Mouse (Mus musculus) midbrain, embryonic 14.5 days (tissue): ENCODE measurements around the gene Col15a1. TPM values are rescaled to one million over a fixed set of nuclear protein-coding genes. Genes with fewer than 3 reads are reported as not detected.

Source experiments
- ATAC-seq: fragments of 200-750 bp; cut with Nextera tagmentation; 2 replicates; pipeline ENCODE4 v1.8.0; 2017; ENCODE audit warnings: moderate number of reproducible peaks, moderate library complexity; ENCODE audit not compliant: low FRiP score, low TSS enrichment
- DNase-seq: peaks from one replicate; pipeline ENCODE4 v3.0.0-alpha.2; 2015
- H3K27ac ChIP-seq: fragments of 300-500 bp; sonication (generic); replicated peaks from 2 replicates; pipeline ENCODE4 v1.5.1; 2014; ENCODE audit warnings: mild to moderate bottlenecking, low read depth, low read length, moderate library complexity
- H3K27me3 ChIP-seq: fragments of 300-500 bp; sonication (generic); 2 replicates; pipeline ENCODE4 v1.6.1; 2014; ENCODE audit warnings: low read length, control low read depth, mixed read lengths; ENCODE audit not compliant: control insufficient read depth, insufficient read depth
- H3K36me3 ChIP-seq: fragments of 300-500 bp; sonication (generic); 2 replicates; pipeline ENCODE4 v1.6.1; 2014; ENCODE audit warnings: low read length, control low read depth; ENCODE audit not compliant: control insufficient read depth, insufficient read depth
- H3K4me1 ChIP-seq: fragments of 300-500 bp; sonication (generic); 2 replicates; pipeline ENCODE4 v1.6.1; 2014; ENCODE audit warnings: mild to moderate bottlenecking, antibody characterized with exemption, low read length, control low read depth; ENCODE audit not compliant: control insufficient read depth, insufficient read depth
- H3K4me2 ChIP-seq: fragments of 300-500 bp; sonication (generic); 2 replicates; pipeline ENCODE4 v1.6.1; 2014; ENCODE audit warnings: mild to moderate bottlenecking, low read length, moderate library complexity
- H3K4me3 ChIP-seq: fragments of 300-500 bp; sonication (generic); replicated peaks from 2 replicates; pipeline ENCODE4 v1.5.1; 2014; ENCODE audit warnings: low read depth, low read length
- H3K9ac ChIP-seq: fragments of 300-500 bp; sonication (generic); replicated peaks from 2 replicates; pipeline ENCODE4 v1.6.1; 2014; ENCODE audit warnings: mild to moderate bottlenecking, low read length, moderate library complexity
- H3K9me3 ChIP-seq: fragments of 300-500 bp; sonication (generic); 2 replicates; pipeline ENCODE4 v1.6.1; 2016; ENCODE audit warnings: low read length, control low read depth, mixed read lengths; ENCODE audit not compliant: control insufficient read depth
- WGBS: fragments of 180-500 bp; shearing (Covaris S2); extraction: QIAGEN DNeasy Blood & Tissue Kit; methylation state at CpG from one replicate; pipeline ENCODE4 v1.1.7; 2014; 5-methylcytosine and 5-hydroxymethylcytosine counted together
- polyA plus RNA-seq: library from polyadenylated mRNA; unstranded; fragments of >200 nt; fragmentation: Nextera tagmentation; extraction: Ambion mirVana; gene quantifications from 2 replicates; pipeline ENCODE4 v1.2.1, GENCODE M21; 2014

The Col15a1 gene
- polyA plus RNA-seq, 1 experiment from 2014 or later, result 3.0 TPM

DNA sequence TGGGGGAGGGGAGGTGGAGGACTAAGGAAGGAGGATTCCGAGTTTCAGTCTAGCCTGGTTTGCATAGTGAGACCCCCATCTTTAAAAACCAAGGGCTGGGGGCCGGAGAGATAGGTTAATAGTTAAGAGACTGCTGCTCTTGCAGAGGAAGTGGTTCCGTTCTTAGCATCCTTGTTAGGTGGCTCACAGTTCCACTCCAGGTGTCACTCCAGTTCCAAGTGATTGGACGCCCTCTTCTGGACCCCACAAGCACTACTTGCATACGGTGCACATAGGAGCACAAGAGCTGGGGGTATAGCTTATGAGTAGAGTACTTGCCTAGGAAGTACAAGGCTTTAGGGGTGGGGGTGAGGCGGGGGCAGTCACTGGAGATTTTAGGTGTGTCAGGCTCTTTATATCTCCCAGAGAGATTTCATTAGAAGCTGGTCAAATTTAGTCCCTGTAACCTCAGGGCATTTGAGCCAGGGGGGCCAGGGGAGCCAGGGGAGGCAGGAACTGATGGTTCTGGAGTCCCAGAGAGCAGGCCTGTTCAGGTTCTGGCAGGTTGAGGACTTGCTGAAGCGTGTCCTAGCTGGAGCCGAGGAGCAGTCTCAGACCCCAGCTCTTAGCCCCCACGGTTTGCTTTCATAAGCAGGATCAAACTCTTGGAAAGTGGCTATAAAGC is 143.6 kb downstream of the Col15a1 start:
- Histone ChIP-seq H3K27me3 (no peaks in the 10 kb centered on the region), H3K9ac (no peak overlapping the region), H3K4me1 (peaks cover 13% of the 10 kb centered on the region), H3K4me3 (peak overlapping the region; percentile 97; the same call in 1 of the 2 replicates), H3K36me3 (no peaks in the 10 kb centered on the region), H3K9me3 (no peaks in the 10 kb centered on the region), H3K27ac (no peak overlapping the region), H3K4me2 (peak overlapping the region; percentile 79)
- 13% methylated on average over 9 of the region's 9 CpGs for WGBS
- DNase-seq, result peak; percentile 75
- no peak for ATAC-seq

DNA sequence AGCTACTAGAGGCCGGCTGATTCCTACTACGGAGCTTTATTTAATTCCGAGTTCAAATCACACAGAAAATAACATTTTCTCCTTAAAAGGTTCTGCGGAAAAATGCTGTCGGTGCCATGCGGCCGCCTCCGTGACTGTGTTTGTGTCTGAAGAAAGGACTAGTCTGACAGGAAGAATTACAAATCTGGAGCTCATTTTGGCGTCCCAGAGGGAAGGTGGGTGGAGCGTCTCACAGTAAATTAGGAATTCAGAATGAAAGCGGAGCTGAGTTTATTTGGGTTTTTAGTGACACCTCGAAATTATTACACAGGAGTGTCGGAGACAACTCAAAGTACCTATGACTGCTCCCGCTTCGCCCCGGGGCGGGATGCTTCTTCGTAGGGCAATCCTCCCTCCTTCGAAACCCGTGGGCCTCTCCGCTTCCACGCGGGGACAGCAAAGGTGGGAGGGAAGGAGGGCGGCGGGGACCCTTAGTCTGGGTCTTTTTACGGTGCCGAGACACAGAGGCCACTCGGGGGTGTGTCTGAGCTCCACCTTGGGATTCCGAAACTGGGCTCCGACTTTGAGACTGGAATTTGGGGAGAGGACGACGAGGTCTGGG is 144.2 kb downstream of the Col15a1 start:
- H3K9ac ChIP-seq, result peak overlapping the region; percentile 50
- no peaks in the 10 kb centered on the region for H3K36me3 ChIP-seq
- 1% methylated on average over 32 of the region's 32 CpGs for WGBS
- peak overlapping the region; percentile 79 for H3K4me2 ChIP-seq
- peak overlapping the region; percentile 8; the same call in 1 of the 2 replicates for H3K27ac ChIP-seq
- peak overlapping the region; percentile 97 for H3K4me3 ChIP-seq
- ATAC-seq (0 out of 2 replicates have a peak, but pooled peaks have one; percentile 5), DNase-seq (peak; percentile 71)
- no peaks in the 10 kb centered on the region for H3K27me3 ChIP-seq
- H3K9me3 ChIP-seq, result no peaks in the 10 kb centered on the region
- peaks cover 13% of the 10 kb centered on the region for H3K4me1 ChIP-seq

DNA sequence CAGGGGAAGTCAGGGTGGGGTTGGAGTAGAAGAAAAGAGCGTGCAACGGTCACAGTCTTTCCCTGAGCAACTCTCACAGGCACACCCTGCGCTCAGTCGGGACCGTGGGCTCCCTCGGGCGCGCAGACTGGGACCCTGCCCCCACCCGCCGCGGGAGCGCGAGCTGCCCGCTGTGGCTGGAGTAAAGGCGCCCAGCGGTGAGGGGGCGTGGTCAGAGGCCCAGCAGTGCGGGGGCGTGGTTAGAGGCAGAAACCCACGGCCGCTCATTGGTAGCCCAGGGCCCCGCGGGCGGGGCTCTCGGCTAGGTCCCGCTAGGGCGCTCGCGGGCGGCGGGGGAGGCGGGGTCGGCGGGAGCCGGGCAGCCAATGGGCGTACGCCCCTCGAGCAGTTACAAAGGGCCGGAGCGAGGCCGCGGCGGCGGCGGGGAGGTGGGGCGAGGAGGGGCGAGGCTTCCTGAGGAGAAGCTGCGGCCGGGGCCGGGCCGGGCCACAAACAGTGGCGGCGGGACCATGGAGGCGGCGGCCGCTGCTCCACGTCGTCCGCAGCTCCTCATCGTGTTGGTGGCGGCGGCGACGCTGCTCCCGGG is 144.9 kb downstream of the Col15a1 start, which contains the start of gene Tgfbr1:
TSS of gene Tgfbr1 (plus strand) at position 420 of the 586 bp plus-strand sequence.
- H3K36me3 ChIP-seq, result no peaks in the 10 kb centered on the region
- peak within 1 kb of the TSS; percentile 90 for H3K9ac ChIP-seq
- DNase-seq, result peak; percentile 99
- no peaks in the 10 kb centered on the region for H3K9me3 ChIP-seq
- H3K27me3 ChIP-seq, result no peaks in the 10 kb centered on the region
- H3K4me2 ChIP-seq, result peak within 1 kb of the TSS; percentile 79
- WGBS, result under 1% methylated on average over 50 of the region's 65 CpGs
- peak; percentile 98 for ATAC-seq
- peaks cover 13% of the 10 kb centered on the region for H3K4me1 ChIP-seq
- peak within 1 kb of the TSS; percentile 91 for H3K27ac ChIP-seq
- H3K4me3 ChIP-seq, result peak within 1 kb of the TSS; percentile 97

DNA sequence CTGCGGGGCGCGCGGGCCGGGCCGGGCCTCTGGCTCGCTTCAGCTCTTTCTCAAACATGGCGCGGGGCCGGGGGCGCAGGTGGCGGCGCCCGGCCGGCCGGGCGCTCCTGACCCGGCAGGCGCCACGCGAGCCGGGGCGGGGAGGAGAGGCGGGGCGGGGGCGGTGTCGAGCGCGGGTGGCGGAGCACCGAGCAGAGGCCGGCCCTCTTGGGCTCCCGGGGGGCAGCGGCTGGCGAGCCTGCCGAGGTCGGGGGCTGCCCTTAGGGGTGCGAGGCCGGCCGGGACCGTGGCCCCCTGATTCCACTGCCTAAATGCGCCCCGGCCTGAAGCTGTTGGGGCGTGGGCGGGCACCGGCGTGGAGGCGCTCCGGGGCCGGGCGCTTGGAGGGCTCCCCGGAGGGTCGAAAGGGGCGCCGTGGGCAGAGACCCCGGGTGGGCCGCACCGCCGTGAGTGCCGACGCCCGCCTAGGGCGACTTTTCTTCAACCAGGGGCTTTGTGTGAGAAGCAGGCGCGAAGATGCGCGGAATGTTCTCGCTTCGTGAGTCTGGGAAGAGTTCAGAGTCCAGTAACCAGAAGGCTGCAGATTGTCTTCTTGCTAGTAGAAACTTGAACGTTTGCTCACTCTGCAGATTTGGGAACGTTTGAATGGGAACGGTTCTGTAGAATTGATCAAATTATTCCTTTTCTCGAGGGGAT is 145.6 kb downstream of the Col15a1 start:
- Histone ChIP-seq H3K9me3 (no peaks in the 10 kb centered on the region), H3K27ac (peak overlapping the region; percentile 91), H3K27me3 (no peaks in the 10 kb centered on the region), H3K36me3 (no peaks in the 10 kb centered on the region), H3K9ac (peak overlapping the region; percentile 90), H3K4me2 (peak overlapping the region; percentile 79), H3K4me1 (peaks cover 13% of the 10 kb centered on the region), H3K4me3 (peak overlapping the region; percentile 97)
- WGBS, result 1% methylated on average over 71 of the region's 73 CpGs
- ATAC-seq (peak; percentile 72), DNase-seq (peak; percentile 83)

DNA sequence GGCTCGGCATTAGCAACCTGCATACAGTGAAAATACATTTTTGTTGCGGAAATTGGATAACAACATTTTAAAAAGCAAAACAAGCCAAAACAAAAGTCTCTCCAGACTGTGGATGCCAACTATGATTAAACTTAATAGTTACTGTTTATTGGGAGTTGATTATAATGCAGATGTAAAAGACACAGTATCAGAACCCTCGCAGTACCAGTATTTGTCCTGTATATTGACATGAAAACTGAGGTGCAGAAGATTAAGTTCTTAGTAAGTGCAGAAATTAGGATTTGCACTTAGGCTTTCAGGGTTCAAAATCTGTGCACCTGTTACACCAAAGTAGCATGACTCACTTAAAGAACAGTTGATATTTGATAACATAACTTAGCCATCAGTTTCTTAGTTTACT is 146.3 kb downstream of the Col15a1 start:
- ATAC-seq, result no peak
- DNase-seq, result no peak
- Histone ChIP-seq H3K9ac (peak overlapping the region; percentile 90), H3K36me3 (no peaks in the 10 kb centered on the region), H3K4me3 (peak overlapping the region; percentile 97), H3K27me3 (no peaks in the 10 kb centered on the region), H3K4me2 (peak overlapping the region; percentile 79), H3K4me1 (peaks cover 13% of the 10 kb centered on the region), H3K27ac (no peak overlapping the region), H3K9me3 (no peaks in the 10 kb centered on the region)
- 30% methylated on average over 3 of the region's 3 CpGs for WGBS

DNA sequence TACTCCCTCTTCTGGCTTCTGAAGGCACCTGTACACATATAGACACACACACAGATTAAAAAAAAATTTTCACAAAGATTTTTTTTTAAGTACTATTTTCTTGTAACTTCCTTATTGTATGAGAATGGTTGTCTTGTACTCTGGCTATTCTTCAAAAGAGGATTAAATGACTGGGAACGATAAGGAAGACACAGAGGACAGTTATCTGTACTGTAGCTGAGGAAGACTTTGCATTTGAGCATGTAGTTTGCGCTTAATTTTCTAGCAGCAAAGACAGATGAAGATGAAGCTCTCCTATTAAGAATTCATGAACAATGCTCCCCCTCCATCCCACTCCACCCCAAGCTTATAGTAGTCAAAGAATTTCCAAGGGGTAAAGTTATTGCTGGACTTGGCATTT is 154.7 kb downstream of the Col15a1 start:
- ATAC-seq (no peak), DNase-seq (no peak)
- H3K27me3 ChIP-seq, result no peaks in the 10 kb centered on the region
- no peak overlapping the region for H3K4me3 ChIP-seq
- H3K36me3 ChIP-seq, result no peaks in the 10 kb centered on the region
- no peaks in the 10 kb centered on the region for H3K9me3 ChIP-seq
- no peaks in the 10 kb centered on the region for H3K4me1 ChIP-seq
- 79% methylated on average over 2 of the region's 2 CpGs for WGBS
- H3K27ac ChIP-seq, result no peak overlapping the region
- no peak overlapping the region for H3K9ac ChIP-seq
- H3K4me2 ChIP-seq, result no peak overlapping the region

Other genes starting within 250 kb of the Col15a1 start
- 8.6 and 10.7 TPM in 2 replicates for gene Gabbr2, start 216.3 kb upstream of the Col15a1 start, polyA plus RNA-seq
- gene Anks6, start 150.7 kb upstream of the Col15a1 start, polyA plus RNA-seq, result 5.3 and 6.0 TPM in 2 replicates
- gene Galnt12, start 116.3 kb upstream of the Col15a1 start, polyA plus RNA-seq, result 1.8 and 3.1 TPM in 2 replicates
- 33.9 and 57.4 TPM in 2 replicates for gene Tgfbr1, start 145.1 kb downstream of the Col15a1 start, polyA plus RNA-seq